Mouse (Mus musculus): ENCODE results near the gene Ccdc24. TPM values are rescaled to one million over a fixed set of nuclear protein-coding genes. Genes with fewer than 3 reads are reported as not detected.

Ccdc24 gene
- polyA plus RNA-seq, 1 experiment from 2014 or later = 0.62 TPM

- Histone ChIP-seq H3K9ac (ENCODE audit: low read length) (no peak overlapping the region), H3K4me1 (ENCODE audit: control insufficient read depth, insufficient read depth, low read length) (no peaks in the 10 kb centered on the region), H3K27ac (ENCODE audit: low read length) (no peak overlapping the region), H3K4me2 (ENCODE audit: low read depth, low read length) (no peak overlapping the region), H3K27me3 (ENCODE audit: control insufficient read depth, insufficient read depth, low read length) (no peaks in the 10 kb centered on the region), H3K9me3 (replicated peaks; ENCODE audit: control insufficient read depth, low read length) (no peaks in the 10 kb centered on the region), H3K4me3 (replicated peaks; ENCODE audit: low read length) (no peak overlapping the region), H3K36me3 (ENCODE audit: control insufficient read depth, insufficient read depth, low read length) (no peaks in the 10 kb centered on the region; the same call in 1 of the 2 replicates)
- 85% methylated on average over 9 of the region's 9 CpGs for WGBS
- no peak for ATAC-seq (ENCODE audit: insufficient read depth, low FRiP score)
Observed at GRCm38 (mm10) chr4:117855146-117855545, 17.2 kb downstream of the Ccdc24 start.

GRCm38 (mm10) chr4:117852152-117852868 is 20.0 kb downstream of the Ccdc24 start:
- no peak overlapping the region for H3K27ac ChIP-seq (ENCODE audit: low read length)
- H3K36me3 ChIP-seq (ENCODE audit: control insufficient read depth, insufficient read depth, low read length) = no peaks in the 10 kb centered on the region; the same call in 1 of the 2 replicates
- H3K4me2 ChIP-seq (ENCODE audit: low read depth, low read length) = no peak overlapping the region
- WGBS = 76% methylated on average over 10 of the region's 10 CpGs
- no peaks in the 10 kb centered on the region for H3K9me3 ChIP-seq (replicated peaks; ENCODE audit: control insufficient read depth, low read length)
- H3K9ac ChIP-seq (ENCODE audit: low read length) = no peak overlapping the region
- ATAC-seq (ENCODE audit: insufficient read depth, low FRiP score) = no peak
- H3K4me1 ChIP-seq (ENCODE audit: control insufficient read depth, insufficient read depth, low read length) = no peaks in the 10 kb centered on the region
- no peak overlapping the region for H3K4me3 ChIP-seq (replicated peaks; ENCODE audit: low read length)
- no peaks in the 10 kb centered on the region for H3K27me3 ChIP-seq (ENCODE audit: control insufficient read depth, insufficient read depth, low read length)

- Histone ChIP-seq H3K9me3 (replicated peaks; ENCODE audit: control insufficient read depth, low read length) (no peaks in the 10 kb centered on the region), H3K27ac (ENCODE audit: low read length) (no peak overlapping the region), H3K9ac (ENCODE audit: low read length) (no peak overlapping the region), H3K4me2 (ENCODE audit: low read depth, low read length) (no peak overlapping the region), H3K4me1 (ENCODE audit: control insufficient read depth, insufficient read depth, low read length) (no peaks in the 10 kb centered on the region), H3K36me3 (ENCODE audit: control insufficient read depth, insufficient read depth, low read length) (no peaks in the 10 kb centered on the region), H3K4me3 (replicated peaks; ENCODE audit: low read length) (no peak overlapping the region), H3K27me3 (ENCODE audit: control insufficient read depth, insufficient read depth, low read length) (no peaks in the 10 kb centered on the region)
- ATAC-seq (ENCODE audit: insufficient read depth, low FRiP score) = no peak
- WGBS = 76% methylated on average over 7 of the region's 7 CpGs
Observed at GRCm38 (mm10) chr4:117850871-117851270, 21.5 kb downstream of the Ccdc24 start.

GRCm38 (mm10) chr4:117850176-117850575 is 22.2 kb downstream of the Ccdc24 start:
- Histone ChIP-seq H3K9me3 (replicated peaks; ENCODE audit: control insufficient read depth, low read length) (no peaks in the 10 kb centered on the region), H3K27ac (ENCODE audit: low read length) (no peak overlapping the region), H3K4me1 (ENCODE audit: control insufficient read depth, insufficient read depth, low read length) (no peaks in the 10 kb centered on the region), H3K27me3 (ENCODE audit: control insufficient read depth, insufficient read depth, low read length) (no peaks in the 10 kb centered on the region), H3K4me2 (ENCODE audit: low read depth, low read length) (no peak overlapping the region), H3K9ac (ENCODE audit: low read length) (no peak overlapping the region), H3K4me3 (replicated peaks; ENCODE audit: low read length) (no peak overlapping the region), H3K36me3 (ENCODE audit: control insufficient read depth, insufficient read depth, low read length) (no peaks in the 10 kb centered on the region)
- 82% methylated on average over 7 of the region's 7 CpGs for WGBS
- ATAC-seq (ENCODE audit: insufficient read depth, low FRiP score) = no peak

- H3K4me2 ChIP-seq (ENCODE audit: low read depth, low read length) = no peak overlapping the region
- 74% methylated on average over 5 of the region's 5 CpGs for WGBS
- H3K9ac ChIP-seq (ENCODE audit: low read length) = no peak overlapping the region
- no peaks in the 10 kb centered on the region for H3K4me1 ChIP-seq (ENCODE audit: control insufficient read depth, insufficient read depth, low read length)
- H3K27me3 ChIP-seq (ENCODE audit: control insufficient read depth, insufficient read depth, low read length) = no peaks in the 10 kb centered on the region
- no peak overlapping the region for H3K4me3 ChIP-seq (replicated peaks; ENCODE audit: low read length)
- ATAC-seq (ENCODE audit: insufficient read depth, low FRiP score) = no peak
- H3K27ac ChIP-seq (ENCODE audit: low read length) = no peak overlapping the region
- no peaks in the 10 kb centered on the region for H3K36me3 ChIP-seq (ENCODE audit: control insufficient read depth, insufficient read depth, low read length)
- H3K9me3 ChIP-seq (replicated peaks; ENCODE audit: control insufficient read depth, low read length) = no peaks in the 10 kb centered on the region
Observed at GRCm38 (mm10) chr4:117849506-117849905, 22.9 kb downstream of the Ccdc24 start.

GRCm38 (mm10) chr4:117849063-117849462 is 23.3 kb downstream of the Ccdc24 start:
- H3K9ac ChIP-seq (ENCODE audit: low read length) = no peak overlapping the region
- H3K9me3 ChIP-seq (replicated peaks; ENCODE audit: control insufficient read depth, low read length) = no peaks in the 10 kb centered on the region
- H3K27me3 ChIP-seq (ENCODE audit: control insufficient read depth, insufficient read depth, low read length) = no peaks in the 10 kb centered on the region
- no peak overlapping the region for H3K27ac ChIP-seq (ENCODE audit: low read length)
- no peak for ATAC-seq (ENCODE audit: insufficient read depth, low FRiP score)
- no peaks in the 10 kb centered on the region for H3K36me3 ChIP-seq (ENCODE audit: control insufficient read depth, insufficient read depth, low read length)
- WGBS = 68% methylated on average over 17 of the region's 17 CpGs
- no peak overlapping the region for H3K4me3 ChIP-seq (replicated peaks; ENCODE audit: low read length)
- no peak overlapping the region for H3K4me2 ChIP-seq (ENCODE audit: low read depth, low read length)
- H3K4me1 ChIP-seq (ENCODE audit: control insufficient read depth, insufficient read depth, low read length) = no peaks in the 10 kb centered on the region

- 55% methylated on average over 2 of the region's 2 CpGs for WGBS
- Histone ChIP-seq H3K9ac (ENCODE audit: low read length) (peak overlapping the region; percentile 23; the same call in 1 of the 2 replicates), H3K36me3 (ENCODE audit: control insufficient read depth, insufficient read depth, low read length) (no peaks in the 10 kb centered on the region), H3K4me1 (ENCODE audit: control insufficient read depth, insufficient read depth, low read length) (no peaks in the 10 kb centered on the region), H3K4me2 (ENCODE audit: low read depth, low read length) (no peak overlapping the region), H3K4me3 (replicated peaks; ENCODE audit: low read length) (no peak overlapping the region), H3K27me3 (ENCODE audit: control insufficient read depth, insufficient read depth, low read length) (no peaks in the 10 kb centered on the region), H3K9me3 (replicated peaks; ENCODE audit: control insufficient read depth, low read length) (no peaks in the 10 kb centered on the region), H3K27ac (ENCODE audit: low read length) (0 out of 2 replicates have a peak overlapping the region, but pooled peaks have one; percentile 16)
- ATAC-seq (ENCODE audit: insufficient read depth, low FRiP score) = no peak; the same call in 1 of the 2 replicates
Observed at GRCm38 (mm10) chr4:117847011-117847410, 25.3 kb downstream of the Ccdc24 start.

- no peak overlapping the region for H3K9ac ChIP-seq (ENCODE audit: low read length)
- ATAC-seq (ENCODE audit: insufficient read depth, low FRiP score) = no peak
- 96% methylated on average over 4 of the region's 4 CpGs for WGBS
- H3K4me3 ChIP-seq (replicated peaks; ENCODE audit: low read length) = no peak overlapping the region
- peaks cover 6% of the 10 kb centered on the region; the same call in 1 of the 2 replicates for H3K4me1 ChIP-seq (ENCODE audit: control insufficient read depth, insufficient read depth, low read length)
- no peaks in the 10 kb centered on the region for H3K27me3 ChIP-seq (ENCODE audit: control insufficient read depth, insufficient read depth, low read length)
- H3K9me3 ChIP-seq (replicated peaks; ENCODE audit: control insufficient read depth, low read length) = no peaks in the 10 kb centered on the region
- no peaks in the 10 kb centered on the region for H3K36me3 ChIP-seq (ENCODE audit: control insufficient read depth, insufficient read depth, low read length)
- H3K4me2 ChIP-seq (ENCODE audit: low read depth, low read length) = no peak overlapping the region
- no peak overlapping the region for H3K27ac ChIP-seq (ENCODE audit: low read length)
Observed at GRCm38 (mm10) chr4:117846261-117846660, 26.1 kb downstream of the Ccdc24 start.

GRCm38 (mm10) chr4:117845316-117845715 is 27.0 kb downstream of the Ccdc24 start:
- ATAC-seq (ENCODE audit: insufficient read depth, low FRiP score) = no peak
- H3K36me3 ChIP-seq (ENCODE audit: control insufficient read depth, insufficient read depth, low read length) = no peaks in the 10 kb centered on the region
- no peak overlapping the region for H3K4me2 ChIP-seq (ENCODE audit: low read depth, low read length)
- 88% methylated on average over 11 of the region's 11 CpGs for WGBS
- peaks cover 15% of the 10 kb centered on the region for H3K4me1 ChIP-seq (ENCODE audit: control insufficient read depth, insufficient read depth, low read length)
- H3K9ac ChIP-seq (ENCODE audit: low read length) = no peak overlapping the region
- no peak overlapping the region for H3K4me3 ChIP-seq (replicated peaks; ENCODE audit: low read length)
- no peaks in the 10 kb centered on the region for H3K27me3 ChIP-seq (ENCODE audit: control insufficient read depth, insufficient read depth, low read length)
- H3K27ac ChIP-seq (ENCODE audit: low read length) = no peak overlapping the region
- no peaks in the 10 kb centered on the region for H3K9me3 ChIP-seq (replicated peaks; ENCODE audit: control insufficient read depth, low read length)
